In genomic region chr13:93827745-93828144, GRCm38 (mm10) we compare ENCODE assay signal across 26 mouse cellular contexts.
"Had no signal": no experiment of that assay in that cellular context is flagged by ENCODE, and none has a peak within 500 bp of the region (broad histone marks: within the 10 kb centered on the region; RNA-seq: fewer than 3 reads in every experiment).

No protein-coding gene starts in this region.

- H3K4me1 ChIP-seq: hindbrain, embryonic 10.5 days; hindbrain, embryonic 12.5 days; intestine, embryonic 15.5 days had no signal

- H3K27ac ChIP-seq: gastrocnemius, adult 2 months; heart, adult 2 months; heart, embryonic 10.5 days; hindbrain, embryonic 10.5 days; hindbrain, embryonic 12.5 days; hindbrain, embryonic 14.5 days; intestine, embryonic 15.5 days; layer of hippocampus, adult 2 months; left cerebral cortex, adult 2 months; limb, embryonic 10.5 days; limb, embryonic 12.5 days had no signal

- H3K36me3 ChIP-seq: heart, embryonic 10.5 days; heart, embryonic 12.5 days; hindbrain, embryonic 10.5 days; hindbrain, embryonic 12.5 days; intestine, embryonic 15.5 days; limb, embryonic 10.5 days; limb, embryonic 12.5 days had no signal

- DNase-seq: gastrocnemius, adult 2 months; gastrocnemius, postnatal 10 days; gastrocnemius, postnatal 25 days; heart, adult 2 months; heart, postnatal 10 days; heart, postnatal 4 days; kidney, adult 18-20 months; kidney, adult 9 months; kidney, postnatal 10 days; kidney, postnatal 4 days; liver had no signal

- H3K27me3 ChIP-seq: heart, embryonic 12.5 days; hindbrain, embryonic 12.5 days; intestine, embryonic 15.5 days; limb, embryonic 12.5 days had no signal

- ATAC-seq: forebrain, embryonic 16.5 days; hindbrain, embryonic 16.5 days; inflammation-experienced regulatory T-cells, adult 6 months; intestine, embryonic 15.5 days; intestine, postnatal 0 days had no signal

- H3K9ac ChIP-seq: heart, embryonic 12.5 days; hindbrain, embryonic 12.5 days; hindbrain, embryonic 14.5 days; intestine, embryonic 15.5 days; limb, embryonic 12.5 days had no signal

- H3K4me3 ChIP-seq: gastrocnemius, adult 2 months; heart, adult 2 months; heart, embryonic 10.5 days; heart, embryonic 12.5 days; hindbrain, embryonic 10.5 days; hindbrain, embryonic 12.5 days; intestine, embryonic 15.5 days; layer of hippocampus, adult 2 months; left cerebral cortex, adult 2 months; limb, embryonic 10.5 days; limb, embryonic 12.5 days had no signal

- H3K4me2 ChIP-seq: heart, embryonic 12.5 days; hindbrain, embryonic 12.5 days; hindbrain, embryonic 14.5 days; intestine, embryonic 15.5 days; limb, embryonic 12.5 days; liver, embryonic 11.5 days had no signal

- H3K9me3 ChIP-seq: heart, embryonic 10.5 days; heart, embryonic 12.5 days; hindbrain, embryonic 10.5 days; hindbrain, embryonic 12.5 days; intestine, embryonic 15.5 days; limb, embryonic 10.5 days; limb, embryonic 12.5 days had no signal
